Mouse (Mus musculus): ENCODE measurements around the gene Sstr2. TPM values are rescaled to one million over a fixed set of nuclear protein-coding genes. Genes with fewer than 3 reads are reported as not detected.

Sstr2 gene
- polyA plus RNA-seq, 1 experiment = 0.86 TPM

DNA sequence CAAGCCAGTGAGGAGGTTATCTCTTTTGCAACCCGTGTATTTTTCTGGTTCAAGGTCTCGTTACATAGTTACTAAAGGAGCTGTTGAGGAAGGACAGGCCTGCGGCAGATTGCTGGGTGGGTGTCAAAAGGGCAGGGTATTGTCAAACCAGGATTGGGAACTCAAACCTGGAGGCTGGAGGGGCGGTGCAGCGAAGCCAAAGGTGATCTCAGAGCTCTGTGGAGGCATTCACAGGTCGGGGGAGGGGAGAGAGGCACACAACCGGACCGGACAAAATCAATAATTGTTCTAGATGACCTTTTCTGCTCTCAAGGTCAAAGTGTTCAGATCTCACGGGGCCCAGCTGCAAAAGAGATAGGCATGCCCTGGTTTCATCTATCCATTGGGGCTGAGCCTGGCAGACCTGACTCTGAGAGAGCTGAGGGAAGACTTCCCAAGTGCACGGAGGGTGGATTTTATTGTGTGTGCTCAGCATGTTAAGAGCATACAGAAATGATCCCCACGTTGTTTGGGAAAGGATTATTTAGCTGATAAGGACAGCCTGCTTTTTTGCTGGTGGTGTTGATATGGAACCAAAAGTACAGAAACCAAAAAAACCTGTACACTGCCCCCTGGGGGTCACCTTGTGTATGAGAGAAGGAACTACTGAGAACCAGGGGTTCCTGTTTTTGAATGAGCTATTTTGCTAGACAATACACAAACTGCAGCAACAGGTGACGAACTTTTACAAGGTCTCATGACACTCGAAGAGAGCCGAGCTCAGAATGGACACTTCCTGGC is 1.8 kb upstream of the Sstr2 start:
- Histone ChIP-seq H3K4me3 (ENCODE audit: insufficient read depth, low read length) (no peak overlapping the region), H3K27ac (ENCODE audit: insufficient read depth, low read length) (no peak overlapping the region), H3K4me1 (ENCODE audit: control insufficient read depth, insufficient read depth, low read length) (no peaks in the 10 kb centered on the region; the same call in 1 of the 2 replicates)
- no peak for TF ChIP-seq POLR2A (IDR thresholded peaks at IDR 0.05; ENCODE audit: low read depth, low read length)
- TF ChIP-seq CTCF (IDR thresholded peaks at IDR 0.05; ENCODE audit: borderline replicate concordance, insufficient read depth, low read length) = no peak

DNA sequence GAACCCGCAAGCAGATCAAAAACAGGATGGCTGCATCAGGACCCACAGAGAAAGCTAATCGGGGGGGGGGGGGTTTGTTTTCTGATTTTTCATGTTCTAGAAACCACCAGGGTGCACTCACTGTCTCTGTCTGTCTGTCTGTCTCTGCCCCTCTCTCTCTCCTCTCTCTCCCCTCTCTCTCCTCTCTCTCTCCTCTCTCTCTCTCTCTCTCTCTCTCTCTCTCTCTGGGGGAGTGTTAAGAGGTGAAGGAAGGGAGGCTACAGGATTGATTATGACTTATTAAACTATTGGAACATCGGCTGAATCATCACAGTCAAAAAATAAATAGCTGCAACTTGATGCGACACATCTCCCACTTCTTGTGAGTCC is 855 bp upstream of the Sstr2 start:
- Histone ChIP-seq H3K4me1 (ENCODE audit: control insufficient read depth, insufficient read depth, low read length) (no peaks in the 10 kb centered on the region; the same call in 1 of the 2 replicates), H3K4me3 (ENCODE audit: insufficient read depth, low read length) (no peak overlapping the region), H3K27ac (ENCODE audit: insufficient read depth, low read length) (no peak overlapping the region)
- TF ChIP-seq CTCF (IDR thresholded peaks at IDR 0.05; ENCODE audit: borderline replicate concordance, insufficient read depth, low read length) = no peak
- TF ChIP-seq POLR2A (IDR thresholded peaks at IDR 0.05; ENCODE audit: low read depth, low read length) = no peak

GRCm38 (mm10) chr11:113619420-113620080 is 408 bp downstream of the Sstr2 start:
- TF ChIP-seq POLR2A (IDR thresholded peaks at IDR 0.05; ENCODE audit: low read depth, low read length) = no peak
- no peak for TF ChIP-seq CTCF (IDR thresholded peaks at IDR 0.05; ENCODE audit: borderline replicate concordance, insufficient read depth, low read length)
- peak overlapping the region; percentile 27 for H3K4me3 ChIP-seq (ENCODE audit: insufficient read depth, low read length)
- no peak overlapping the region for H3K27ac ChIP-seq (ENCODE audit: insufficient read depth, low read length)
- H3K4me1 ChIP-seq (ENCODE audit: control insufficient read depth, insufficient read depth, low read length) = no peaks in the 10 kb centered on the region; the same call in 1 of the 2 replicates

DNA sequence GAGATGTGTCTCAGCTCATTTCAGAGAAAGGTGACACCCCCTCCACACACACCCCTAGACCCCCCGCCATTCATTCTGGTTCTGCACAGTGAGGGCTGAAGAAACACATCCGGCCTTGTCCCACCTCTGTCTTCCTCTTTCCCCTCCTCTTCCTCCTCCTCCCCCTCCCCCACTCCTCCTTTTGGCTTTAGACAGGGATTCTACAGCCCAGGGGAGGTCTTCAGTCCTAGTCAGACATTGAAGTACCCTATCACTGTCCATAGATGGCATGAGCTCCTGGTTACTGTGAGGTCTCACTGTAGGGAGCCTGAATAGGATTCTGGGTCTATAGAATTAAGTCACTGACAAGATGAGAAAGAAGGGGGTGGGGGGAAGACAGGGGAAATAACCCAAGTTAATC is 1.9 kb downstream of the Sstr2 start:
- H3K4me1 ChIP-seq (ENCODE audit: control insufficient read depth, insufficient read depth, low read length) = no peaks in the 10 kb centered on the region; the same call in 1 of the 2 replicates
- no peak for TF ChIP-seq CTCF (IDR thresholded peaks at IDR 0.05; ENCODE audit: borderline replicate concordance, insufficient read depth, low read length)
- TF ChIP-seq POLR2A (IDR thresholded peaks at IDR 0.05; ENCODE audit: low read depth, low read length) = no peak
- H3K27ac ChIP-seq (ENCODE audit: insufficient read depth, low read length) = no peak overlapping the region
- H3K4me3 ChIP-seq (ENCODE audit: insufficient read depth, low read length) = no peak overlapping the region

GRCm38 (mm10) chr11:113622028-113622427 is 2.9 kb downstream of the Sstr2 start:
- no peak for TF ChIP-seq POLR2A (IDR thresholded peaks at IDR 0.05; ENCODE audit: low read depth, low read length)
- no peak for TF ChIP-seq CTCF (IDR thresholded peaks at IDR 0.05; ENCODE audit: borderline replicate concordance, insufficient read depth, low read length)
- H3K27ac ChIP-seq (ENCODE audit: insufficient read depth, low read length) = no peak overlapping the region
- H3K4me1 ChIP-seq (ENCODE audit: control insufficient read depth, insufficient read depth, low read length) = no peaks in the 10 kb centered on the region; the same call in 1 of the 2 replicates
- H3K4me3 ChIP-seq (ENCODE audit: insufficient read depth, low read length) = no peak overlapping the region

GRCm38 (mm10) chr11:113625437-113625836 is 6.3 kb downstream of the Sstr2 start:
- no peak overlapping the region for H3K27ac ChIP-seq (ENCODE audit: insufficient read depth, low read length)
- no peaks in the 10 kb centered on the region for H3K4me1 ChIP-seq (ENCODE audit: control insufficient read depth, insufficient read depth, low read length)
- TF ChIP-seq CTCF (IDR thresholded peaks at IDR 0.05; ENCODE audit: borderline replicate concordance, insufficient read depth, low read length) (no peak), POLR2A (IDR thresholded peaks at IDR 0.05; ENCODE audit: low read depth, low read length) (no peak)
- H3K4me3 ChIP-seq (ENCODE audit: insufficient read depth, low read length) = no peak overlapping the region

DNA sequence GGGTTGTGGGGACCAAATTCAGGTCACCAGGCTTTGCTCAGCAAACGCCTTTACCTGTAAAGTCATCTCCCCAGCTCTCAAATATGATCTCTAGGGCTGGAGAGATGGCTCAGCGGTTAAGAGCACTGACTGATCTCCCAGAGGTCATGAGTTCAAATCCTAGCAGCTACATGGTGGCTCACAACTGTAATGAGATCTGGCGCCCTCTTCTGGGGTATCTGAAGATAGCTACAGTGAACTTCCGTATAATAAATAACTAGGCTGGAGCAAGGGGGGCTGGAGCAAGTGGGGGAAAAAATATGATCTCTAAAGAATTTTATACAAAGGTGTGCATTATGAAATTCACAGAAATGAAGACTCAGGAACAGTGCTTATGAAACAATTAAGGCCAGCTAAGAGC is 8.6 kb downstream of the Sstr2 start:
- no peak for TF ChIP-seq CTCF (IDR thresholded peaks at IDR 0.05; ENCODE audit: borderline replicate concordance, insufficient read depth, low read length)
- TF ChIP-seq POLR2A (IDR thresholded peaks at IDR 0.05; ENCODE audit: low read depth, low read length) = no peak
- no peak overlapping the region for H3K4me3 ChIP-seq (ENCODE audit: insufficient read depth, low read length)

DNA sequence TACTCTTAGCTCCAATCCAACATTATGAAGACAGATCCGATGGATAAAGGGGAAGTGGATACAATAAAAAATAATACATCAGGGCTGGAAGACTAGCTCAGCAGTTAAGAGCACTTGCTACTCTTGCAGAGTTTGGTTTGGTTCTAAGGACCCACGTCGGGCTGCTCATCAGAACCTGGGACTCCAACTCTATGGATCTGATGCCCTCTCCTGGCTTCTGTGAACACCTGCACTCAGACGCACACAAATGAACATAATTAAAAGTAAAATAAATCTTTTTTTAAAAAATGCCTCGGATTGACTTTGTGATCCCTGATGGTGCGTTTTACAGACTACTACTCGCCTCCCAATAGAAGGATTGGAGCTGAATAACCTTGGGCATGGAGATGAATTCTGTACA is 11.5 kb downstream of the Sstr2 start:
- no peak overlapping the region for H3K27ac ChIP-seq (ENCODE audit: insufficient read depth, low read length)
- no peak for TF ChIP-seq POLR2A (IDR thresholded peaks at IDR 0.05; ENCODE audit: low read depth, low read length)
- no peak for TF ChIP-seq CTCF (IDR thresholded peaks at IDR 0.05; ENCODE audit: borderline replicate concordance, insufficient read depth, low read length)
- H3K4me3 ChIP-seq (ENCODE audit: insufficient read depth, low read length) = no peak overlapping the region
- no peaks in the 10 kb centered on the region for H3K4me1 ChIP-seq (ENCODE audit: control insufficient read depth, insufficient read depth, low read length)

More for the DNA sequence above, 8.6 kb downstream of the Sstr2 start:
- no peak overlapping the region for H3K27ac ChIP-seq (ENCODE audit: insufficient read depth, low read length)
- no peaks in the 10 kb centered on the region for H3K4me1 ChIP-seq (ENCODE audit: control insufficient read depth, insufficient read depth, low read length)

DNA sequence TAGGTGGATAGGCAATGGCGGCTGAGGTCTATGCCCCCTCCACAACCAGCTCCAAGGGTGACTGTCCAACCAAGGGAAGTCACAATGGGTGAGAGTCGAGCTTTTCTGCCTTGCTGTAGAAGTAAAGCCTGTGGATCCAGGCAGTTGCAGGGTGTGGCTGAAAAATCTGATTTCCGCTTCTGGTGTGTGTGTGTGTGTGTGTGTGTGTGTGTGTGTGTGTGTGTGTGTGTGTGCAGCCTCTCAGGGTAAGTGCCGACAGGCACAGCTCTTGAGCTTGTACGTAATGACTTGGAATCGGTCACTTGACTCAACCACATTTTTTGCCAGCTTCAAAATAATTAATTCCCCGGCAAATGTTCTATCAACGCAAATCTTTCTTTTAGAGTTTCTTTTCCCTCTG is 12.2 kb downstream of the Sstr2 start:
- no peak overlapping the region for H3K4me3 ChIP-seq (ENCODE audit: insufficient read depth, low read length)
- no peaks in the 10 kb centered on the region for H3K4me1 ChIP-seq (ENCODE audit: control insufficient read depth, insufficient read depth, low read length)
- TF ChIP-seq CTCF (IDR thresholded peaks at IDR 0.05; ENCODE audit: borderline replicate concordance, insufficient read depth, low read length) (no peak), POLR2A (IDR thresholded peaks at IDR 0.05; ENCODE audit: low read depth, low read length) (no peak)
- no peak overlapping the region for H3K27ac ChIP-seq (ENCODE audit: insufficient read depth, low read length)

DNA sequence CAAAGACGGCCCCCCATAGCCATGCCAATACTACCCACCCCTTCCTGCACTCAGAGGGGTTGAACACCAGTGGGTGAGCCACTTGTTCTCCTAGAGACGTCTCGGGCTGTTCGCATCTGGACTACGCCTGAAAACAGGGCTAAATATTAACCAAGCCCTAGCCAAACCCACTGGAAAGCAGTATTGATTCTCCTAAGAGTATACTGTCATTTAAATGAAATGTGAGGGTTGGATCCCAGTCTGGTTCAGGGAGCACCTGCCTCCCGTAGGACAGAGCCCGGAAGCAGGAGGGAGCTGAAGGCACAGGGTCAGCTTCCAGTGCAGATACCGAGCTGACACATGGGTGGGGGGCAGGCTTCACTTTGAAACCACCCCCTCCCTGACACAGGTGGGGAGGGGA is 12.7 kb downstream of the Sstr2 start:
- TF ChIP-seq POLR2A (IDR thresholded peaks at IDR 0.05; ENCODE audit: low read depth, low read length) (no peak), CTCF (IDR thresholded peaks at IDR 0.05; ENCODE audit: borderline replicate concordance, insufficient read depth, low read length) (no peak)
- Histone ChIP-seq H3K27ac (ENCODE audit: insufficient read depth, low read length) (no peak overlapping the region), H3K4me3 (ENCODE audit: insufficient read depth, low read length) (no peak overlapping the region), H3K4me1 (ENCODE audit: control insufficient read depth, insufficient read depth, low read length) (no peaks in the 10 kb centered on the region)
